Mouse (Mus musculus): Measurements from ENCODE around the gene 1600014C23Rik. TPM values are rescaled to one million over a fixed set of nuclear protein-coding genes. Genes with fewer than 3 reads are reported as not detected.

Gene 1600014C23Rik
- 0.33 TPM in 1 of 2 replicates, not detected in the other for polyA plus RNA-seq (2016; fragmentation: Nextera tagmentation; extraction: Ambion mirVana)

GRCm38 (mm10) chr17:45733735-45734301, at the start of gene 1600014C23Rik:
Gene 1600014C23Rik (minus strand): TSS chr17:45733844.
- peak within 1 kb of the TSS; percentile 54 for H3K4me3 ChIP-seq
- no peaks in the 10 kb centered on the region for H3K36me3 ChIP-seq
- H3K27me3 ChIP-seq (ENCODE audit: low read depth, poor library complexity, severe bottlenecking): peaks cover 30% of the 10 kb centered on the region
- H3K27ac ChIP-seq: peak within 1 kb of the TSS; percentile 94
- DNase-seq (ENCODE audit: low spot score): peak; percentile 73
- H3K9me3 ChIP-seq (replicated peaks): no peaks in the 10 kb centered on the region
- WGBS: 1% methylated on average over 41 of the region's 41 CpGs
- peaks cover 86% of the 10 kb centered on the region for H3K4me1 ChIP-seq

DNA sequence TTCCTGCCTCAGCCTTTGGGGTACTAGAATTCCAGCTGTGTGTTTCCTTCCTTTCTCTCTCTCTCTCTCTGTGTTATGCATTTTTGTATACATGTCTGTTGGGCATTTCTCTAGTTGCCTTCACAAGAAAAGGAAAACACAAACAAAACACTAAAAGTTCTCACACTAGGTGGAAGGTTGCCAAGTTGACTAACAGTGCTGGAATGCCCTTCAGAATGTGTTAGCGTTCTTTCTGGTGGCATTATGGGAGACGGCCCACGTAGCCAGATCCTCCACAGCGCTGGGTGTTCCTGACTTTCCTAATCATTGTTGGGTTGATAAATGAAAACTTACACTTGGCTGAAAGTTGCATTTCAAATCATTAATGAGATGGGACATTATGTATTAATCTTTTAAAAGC, 44.8 kb upstream of the 1600014C23Rik start:
- Histone ChIP-seq H3K36me3 (no peaks in the 10 kb centered on the region), H3K9me3 (replicated peaks) (no peaks in the 10 kb centered on the region), H3K4me3 (no peak overlapping the region), H3K27ac (no peak overlapping the region), H3K4me1 (peaks cover 15% of the 10 kb centered on the region), H3K27me3 (ENCODE audit: low read depth, poor library complexity, severe bottlenecking) (no peaks in the 10 kb centered on the region)
- 95% methylated on average over 4 of the region's 4 CpGs for WGBS
- no peak for DNase-seq (ENCODE audit: low spot score)

GRCm38 (mm10) chr17:45777431-45777830, 43.8 kb upstream of the 1600014C23Rik start:
- 79% methylated on average over 6 of the region's 6 CpGs for WGBS
- Histone ChIP-seq H3K4me3 (no peak overlapping the region), H3K27me3 (ENCODE audit: low read depth, poor library complexity, severe bottlenecking) (no peaks in the 10 kb centered on the region), H3K9me3 (replicated peaks) (no peaks in the 10 kb centered on the region), H3K36me3 (no peaks in the 10 kb centered on the region), H3K27ac (peak overlapping the region; percentile 46; the same call in 1 of the 2 replicates), H3K4me1 (peaks cover 18% of the 10 kb centered on the region)
- DNase-seq (ENCODE audit: low spot score): no peak

DNA sequence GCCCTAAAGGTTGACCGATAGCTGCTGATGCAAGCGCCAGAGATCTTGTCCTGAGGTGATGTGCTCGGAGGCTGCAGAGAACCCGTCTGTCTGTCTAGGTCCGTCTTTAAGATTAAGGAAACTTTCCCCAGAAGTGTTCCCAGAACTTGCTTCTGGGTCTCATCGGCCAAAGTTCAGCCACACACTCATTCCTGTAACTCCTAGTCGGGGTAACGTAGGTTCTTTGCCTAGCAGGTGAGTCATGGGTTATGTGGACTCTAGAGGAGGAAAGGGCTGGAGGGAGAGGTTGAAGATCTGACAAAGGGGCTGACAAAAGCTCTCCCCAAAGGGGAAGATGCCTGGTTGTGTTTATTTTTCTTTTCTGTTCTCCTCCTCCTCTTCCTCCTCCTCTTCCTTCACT, 42.5 kb upstream of the 1600014C23Rik start:
- no peaks in the 10 kb centered on the region for H3K36me3 ChIP-seq
- H3K9me3 ChIP-seq (replicated peaks): no peaks in the 10 kb centered on the region
- H3K4me3 ChIP-seq: no peak overlapping the region
- WGBS: 93% methylated on average over 8 of the region's 8 CpGs
- no peak for DNase-seq (ENCODE audit: low spot score)
- no peaks in the 10 kb centered on the region for H3K27me3 ChIP-seq (ENCODE audit: low read depth, poor library complexity, severe bottlenecking)
- H3K27ac ChIP-seq: no peak overlapping the region
- peaks cover 22% of the 10 kb centered on the region for H3K4me1 ChIP-seq

GRCm38 (mm10) chr17:45775468-45775867, 41.8 kb upstream of the 1600014C23Rik start:
- 91% methylated on average over 9 of the region's 9 CpGs for WGBS
- H3K9me3 ChIP-seq (replicated peaks): no peaks in the 10 kb centered on the region
- H3K4me3 ChIP-seq: no peak overlapping the region
- H3K4me1 ChIP-seq: peaks cover 25% of the 10 kb centered on the region
- H3K27me3 ChIP-seq (ENCODE audit: low read depth, poor library complexity, severe bottlenecking): no peaks in the 10 kb centered on the region
- no peak overlapping the region for H3K27ac ChIP-seq
- H3K36me3 ChIP-seq: no peaks in the 10 kb centered on the region
- no peak for DNase-seq (ENCODE audit: low spot score)

GRCm38 (mm10) chr17:45772566-45772965, 38.9 kb upstream of the 1600014C23Rik start:
- WGBS: 65% methylated on average over 3 of the region's 3 CpGs
- no peak for DNase-seq (ENCODE audit: low spot score)
- peak overlapping the region; percentile 31; the same call in 1 of the 2 replicates for H3K27ac ChIP-seq
- peaks cover 43% of the 10 kb centered on the region for H3K4me1 ChIP-seq
- no peaks in the 10 kb centered on the region for H3K9me3 ChIP-seq (replicated peaks)
- no peaks in the 10 kb centered on the region for H3K36me3 ChIP-seq
- H3K4me3 ChIP-seq: no peak overlapping the region
- H3K27me3 ChIP-seq (ENCODE audit: low read depth, poor library complexity, severe bottlenecking): peaks cover 9% of the 10 kb centered on the region

GRCm38 (mm10) chr17:45772096-45772495, 38.5 kb upstream of the 1600014C23Rik start:
- no peak for DNase-seq (ENCODE audit: low spot score)
- 92% methylated on average over 8 of the region's 8 CpGs for WGBS
- Histone ChIP-seq H3K27me3 (ENCODE audit: low read depth, poor library complexity, severe bottlenecking) (peaks cover 9% of the 10 kb centered on the region), H3K27ac (peak overlapping the region; percentile 31; the same call in 1 of the 2 replicates), H3K9me3 (replicated peaks) (no peaks in the 10 kb centered on the region), H3K4me1 (peaks cover 43% of the 10 kb centered on the region), H3K4me3 (no peak overlapping the region), H3K36me3 (no peaks in the 10 kb centered on the region)

DNA sequence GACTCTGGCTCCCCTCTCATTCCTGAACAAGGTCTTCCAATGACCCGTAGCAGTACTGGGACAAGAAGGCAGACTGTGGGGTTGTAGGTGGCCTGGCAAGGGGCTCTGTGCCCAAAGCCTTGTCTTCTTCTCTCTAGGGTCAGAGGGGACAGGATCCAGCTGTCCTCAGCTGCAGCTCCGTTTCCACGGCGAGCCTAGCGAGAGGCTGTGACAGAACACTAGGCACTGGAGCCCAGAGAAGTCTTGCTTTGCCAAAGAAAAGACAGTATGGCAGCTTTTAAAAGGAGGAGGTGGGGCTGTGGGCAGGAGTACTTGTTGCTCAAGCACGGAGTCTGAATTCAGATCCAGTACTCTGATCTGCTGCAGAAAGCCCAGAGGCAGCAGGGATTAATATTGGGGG, 36.8 kb upstream of the 1600014C23Rik start:
- WGBS: 70% methylated on average over 6 of the region's 6 CpGs
- H3K27me3 ChIP-seq (ENCODE audit: low read depth, poor library complexity, severe bottlenecking): peaks cover 9% of the 10 kb centered on the region
- no peaks in the 10 kb centered on the region for H3K9me3 ChIP-seq (replicated peaks)
- no peak for DNase-seq (ENCODE audit: low spot score)
- peak overlapping the region; percentile 53; the same call in 1 of the 2 replicates for H3K27ac ChIP-seq
- no peak overlapping the region for H3K4me3 ChIP-seq
- H3K4me1 ChIP-seq: peaks cover 57% of the 10 kb centered on the region
- no peaks in the 10 kb centered on the region for H3K36me3 ChIP-seq

GRCm38 (mm10) chr17:45769821-45770220, 36.2 kb upstream of the 1600014C23Rik start:
- peak overlapping the region; percentile 53; the same call in 1 of the 2 replicates for H3K27ac ChIP-seq
- H3K4me1 ChIP-seq: peaks cover 62% of the 10 kb centered on the region
- WGBS: 79% methylated on average over 6 of the region's 6 CpGs
- peaks cover 9% of the 10 kb centered on the region for H3K27me3 ChIP-seq (ENCODE audit: low read depth, poor library complexity, severe bottlenecking)
- no peaks in the 10 kb centered on the region for H3K9me3 ChIP-seq (replicated peaks)
- no peaks in the 10 kb centered on the region for H3K36me3 ChIP-seq
- no peak overlapping the region for H3K4me3 ChIP-seq
- DNase-seq (ENCODE audit: low spot score): no peak

GRCm38 (mm10) chr17:45767536-45768146, 34.0 kb upstream of the 1600014C23Rik start:
- peaks cover 61% of the 10 kb centered on the region for H3K4me1 ChIP-seq
- no peak for DNase-seq (ENCODE audit: low spot score)

GRCm38 (mm10) chr17:45766735-45767535, 33.3 kb upstream of the 1600014C23Rik start:
- Histone ChIP-seq H3K27ac (peak overlapping the region; percentile 86), H3K36me3 (no peaks in the 10 kb centered on the region), H3K4me3 (peak overlapping the region; percentile 1; the same call in 1 of the 2 replicates), H3K9me3 (replicated peaks) (no peaks in the 10 kb centered on the region), H3K27me3 (ENCODE audit: low read depth, poor library complexity, severe bottlenecking) (peaks cover 9% of the 10 kb centered on the region), H3K4me1 (peaks cover 56% of the 10 kb centered on the region)
- peak; percentile 74 for DNase-seq (ENCODE audit: low spot score)
- WGBS: 31% methylated on average over 12 of the region's 12 CpGs

More at GRCm38 (mm10) chr17:45767536-45768146, 34.0 kb upstream of the 1600014C23Rik start:
- 0 out of 2 replicates have a peak overlapping the region, but pooled peaks have one; percentile 1 for H3K4me3 ChIP-seq
- WGBS: 37% methylated on average over 8 of the region's 9 CpGs
- H3K9me3 ChIP-seq (replicated peaks): no peaks in the 10 kb centered on the region
- peaks cover 9% of the 10 kb centered on the region for H3K27me3 ChIP-seq (ENCODE audit: low read depth, poor library complexity, severe bottlenecking)
- H3K27ac ChIP-seq: peak overlapping the region; percentile 86
- H3K36me3 ChIP-seq: no peaks in the 10 kb centered on the region

GRCm38 (mm10) chr17:45765914-45766313, 32.3 kb upstream of the 1600014C23Rik start:
- peaks cover 15% of the 10 kb centered on the region for H3K27me3 ChIP-seq (ENCODE audit: low read depth, poor library complexity, severe bottlenecking)
- no peaks in the 10 kb centered on the region for H3K36me3 ChIP-seq
- no peak for DNase-seq (ENCODE audit: low spot score)
- 91% methylated on average over 3 of the region's 3 CpGs for WGBS
- peak overlapping the region; percentile 86 for H3K27ac ChIP-seq
- H3K4me3 ChIP-seq: no peak overlapping the region
- H3K9me3 ChIP-seq (replicated peaks): no peaks in the 10 kb centered on the region
- H3K4me1 ChIP-seq: peaks cover 63% of the 10 kb centered on the region

Data from limb, embryonic 10.5 days (tissue).